Mouse (Mus musculus): Measurements from ENCODE around the gene Emx1.
"Not testable (repeated sequence)": the region's sequence is repeated elsewhere in the genome, so short reads cannot be mapped to it uniquely, and the experiment has no call there.

The Emx1 gene

DNA sequence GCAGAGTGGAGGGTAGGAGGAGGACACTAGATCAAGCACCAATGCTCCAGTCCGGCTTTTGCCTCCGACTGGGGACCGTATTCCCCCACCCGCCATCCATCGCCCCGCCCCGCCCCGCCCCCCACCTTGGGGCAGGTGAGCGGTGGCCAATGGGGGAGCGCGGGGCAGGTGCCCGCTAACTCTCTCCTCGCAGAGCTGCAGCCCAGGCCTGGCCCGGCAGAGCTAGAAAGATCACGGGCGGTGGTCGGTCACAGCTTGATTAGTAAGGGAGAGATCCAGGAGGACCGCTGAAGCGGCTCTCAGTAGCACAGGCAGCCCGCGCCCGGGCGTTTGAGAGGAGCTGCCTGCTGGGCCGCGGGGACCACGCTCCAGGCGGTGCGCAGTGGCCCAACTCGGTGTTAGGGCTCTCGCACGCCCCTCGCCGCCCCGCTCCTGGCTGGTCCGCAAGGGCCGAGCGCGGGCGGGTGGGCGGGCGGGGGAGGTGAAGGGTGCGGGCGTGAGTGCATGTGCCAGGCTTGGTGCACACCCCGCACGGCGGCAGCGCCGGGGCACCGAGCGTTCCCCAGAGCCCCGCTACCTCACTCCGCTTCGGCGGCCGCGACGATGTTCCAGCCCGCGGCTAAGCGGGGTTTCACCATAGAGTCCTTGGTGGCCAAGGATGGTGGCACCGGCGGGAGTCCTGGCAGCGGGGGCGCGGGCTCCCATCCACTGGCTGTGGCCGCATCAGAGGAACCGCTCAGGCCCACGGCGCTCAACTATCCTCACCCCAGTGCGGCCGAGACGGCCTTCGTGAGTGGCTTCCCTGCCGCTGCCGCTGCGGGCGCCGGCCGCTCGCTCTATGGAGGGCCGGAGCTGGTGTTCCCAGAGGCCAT lies at the start of gene Emx1:
Emx1 (plus strand) TSS at position 99 of the 872 bp plus-strand sequence.
- DNase-seq: no peak

DNA sequence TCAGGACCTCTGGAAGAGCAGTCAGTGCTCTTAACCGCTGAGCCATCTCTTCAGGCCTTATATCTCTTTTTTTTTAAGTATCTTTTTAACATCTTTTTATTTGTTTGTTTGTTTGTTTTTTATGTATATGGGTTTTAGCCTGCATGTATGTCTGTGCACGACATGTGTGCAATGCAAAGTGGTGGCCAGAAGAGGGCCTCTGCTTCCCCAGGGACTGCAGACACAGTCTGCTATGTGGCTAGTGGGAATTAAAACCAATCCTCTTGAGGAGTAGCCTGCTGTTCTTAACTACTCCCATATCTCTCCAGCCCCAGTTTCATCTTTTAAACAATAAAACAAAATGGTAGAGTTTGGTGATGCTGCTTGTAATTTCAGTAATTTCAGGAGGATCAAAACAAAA lies 47.7 kb upstream of the Emx1 start:
- no peak for DNase-seq

DNA sequence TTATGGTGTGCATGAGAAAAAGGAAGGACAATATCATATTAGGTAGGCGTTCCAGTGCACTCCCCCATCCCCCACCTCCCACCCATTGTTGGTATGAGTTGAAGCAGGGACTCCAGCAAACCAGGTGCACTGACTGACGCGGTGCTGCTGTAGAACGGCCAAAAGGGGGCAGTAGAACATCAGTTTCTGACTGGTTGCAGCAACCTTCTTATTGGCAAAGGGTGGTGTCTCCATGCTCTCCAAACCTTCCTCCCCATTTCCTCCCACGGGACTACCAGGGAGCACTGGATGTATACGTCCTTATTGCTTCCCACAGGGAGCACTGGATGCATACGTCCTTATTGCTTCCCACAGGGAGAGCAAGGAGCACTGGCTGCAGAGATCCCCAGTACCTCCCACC lies 46.2 kb upstream of the Emx1 start:
- peak; percentile 49 for DNase-seq

DNA sequence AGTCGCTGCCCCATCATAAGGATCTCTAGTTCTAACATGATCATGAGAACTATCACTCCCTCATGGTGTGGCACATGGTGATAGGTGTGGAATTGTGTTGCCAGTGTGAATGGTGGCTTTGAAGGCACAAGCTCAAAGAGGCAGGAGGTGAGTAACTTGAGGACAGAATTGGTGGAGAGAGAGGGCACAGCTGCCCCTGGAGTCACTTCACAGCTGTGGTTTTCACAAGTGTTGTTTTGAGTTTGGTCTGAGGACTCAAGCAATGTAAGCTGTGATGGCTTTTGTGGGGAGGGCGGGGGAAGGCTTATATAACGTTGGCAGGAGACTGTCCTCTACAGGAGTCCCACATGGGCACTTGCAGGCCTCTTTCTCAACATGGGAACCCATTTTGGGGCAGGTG lies 42.8 kb upstream of the Emx1 start:
- DNase-seq: no peak

DNA sequence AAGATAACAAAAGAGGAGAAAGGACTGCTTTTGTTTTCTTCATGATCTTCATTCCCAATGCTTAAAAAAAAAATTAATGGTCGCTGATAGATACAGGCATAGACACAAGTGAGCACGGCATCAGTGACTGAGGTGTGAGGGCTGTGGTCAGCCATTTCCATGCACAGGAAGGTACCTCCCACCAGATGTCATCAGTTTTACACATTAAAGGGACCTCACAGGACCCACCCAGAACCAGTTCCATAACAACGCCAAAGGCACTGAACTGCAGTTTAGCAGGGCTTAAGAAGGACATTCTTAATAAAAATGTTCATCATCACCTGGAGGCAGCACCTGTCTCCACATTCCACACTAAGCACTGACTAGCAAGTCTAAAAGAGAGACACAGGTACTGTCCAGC lies 39.6 kb upstream of the Emx1 start:
- DNase-seq: no peak

DNA sequence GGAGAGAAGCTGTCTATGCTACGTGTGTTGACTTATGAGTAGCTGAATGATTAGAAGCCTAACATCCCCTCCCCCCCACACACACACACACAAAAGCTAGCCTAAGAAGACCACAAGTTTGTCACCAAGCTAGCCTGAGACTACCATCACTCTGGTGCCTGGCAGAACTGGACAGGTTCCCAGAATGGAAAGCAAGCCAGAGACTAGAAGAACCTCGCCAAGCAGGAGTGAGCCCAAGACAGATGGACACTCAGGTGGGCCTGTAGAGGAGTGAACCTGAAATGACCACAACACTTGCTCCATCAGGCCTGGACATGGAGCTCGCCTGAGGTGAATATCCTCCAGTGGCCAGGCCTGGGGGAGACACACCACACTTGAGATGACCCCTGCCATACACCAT lies 36.9 kb upstream of the Emx1 start:
- peak; percentile 62 for DNase-seq

DNA sequence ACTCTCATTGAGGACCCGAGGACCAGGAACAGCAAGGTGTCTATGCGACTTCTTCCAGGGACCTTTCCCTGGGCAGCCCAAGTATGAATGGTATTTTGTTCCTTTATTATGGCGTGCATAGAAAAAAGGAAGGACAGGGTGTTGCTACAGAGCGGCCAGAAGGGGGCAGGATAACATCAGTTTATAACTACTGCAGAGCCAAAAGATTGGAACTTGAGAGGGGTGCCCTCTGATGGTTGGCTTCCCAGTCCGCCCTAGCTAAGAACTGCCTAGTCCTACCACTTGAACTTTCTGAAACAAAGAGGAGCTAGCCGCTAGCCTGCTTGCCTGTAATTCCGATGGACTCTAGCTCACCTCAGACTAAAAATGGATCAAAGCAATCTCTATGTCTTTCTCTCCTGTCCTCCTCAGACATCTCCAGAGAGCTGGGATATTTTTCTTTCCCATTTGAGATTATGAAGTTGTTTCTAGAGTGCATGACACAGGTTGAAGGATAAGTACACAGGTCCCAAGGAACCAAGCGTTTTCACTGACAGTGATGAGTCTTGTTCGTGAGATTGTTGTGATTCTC lies 33.2 kb upstream of the Emx1 start:
- peak; percentile 84 for DNase-seq

DNA sequence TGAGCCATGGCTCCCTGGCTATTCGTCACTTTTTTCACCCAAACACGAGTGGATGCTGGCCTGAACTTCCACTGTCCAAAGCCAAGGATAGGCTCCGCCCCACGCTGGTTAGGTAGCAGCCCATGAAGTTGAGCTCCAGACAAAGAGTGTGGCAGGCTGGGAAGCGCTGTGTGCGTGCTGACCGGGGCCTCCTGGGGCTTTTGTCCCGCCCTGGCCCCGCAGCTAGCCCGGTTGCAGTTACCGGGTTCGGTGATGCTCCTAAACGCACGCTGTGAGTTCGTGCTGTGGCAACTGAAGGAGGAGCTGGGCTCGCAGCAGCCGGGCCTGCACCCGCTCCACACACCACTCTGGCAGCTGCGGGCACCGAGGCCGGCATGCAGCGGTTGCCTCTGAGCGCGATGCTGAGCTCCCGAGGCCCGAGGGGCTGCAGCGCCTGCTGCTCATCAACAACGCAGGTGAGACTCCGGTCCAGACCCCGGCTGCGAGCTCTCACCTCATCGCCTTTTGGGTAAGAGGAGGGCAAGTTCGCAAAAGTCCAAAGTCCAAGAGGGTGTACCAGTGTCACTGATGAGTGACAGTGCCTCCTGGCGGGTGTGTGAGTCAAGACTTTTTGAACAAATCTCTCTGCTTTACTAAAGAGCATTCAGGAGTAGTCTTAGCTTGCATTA lies 32.2 kb upstream of the Emx1 start:
- no peak for DNase-seq

DNA sequence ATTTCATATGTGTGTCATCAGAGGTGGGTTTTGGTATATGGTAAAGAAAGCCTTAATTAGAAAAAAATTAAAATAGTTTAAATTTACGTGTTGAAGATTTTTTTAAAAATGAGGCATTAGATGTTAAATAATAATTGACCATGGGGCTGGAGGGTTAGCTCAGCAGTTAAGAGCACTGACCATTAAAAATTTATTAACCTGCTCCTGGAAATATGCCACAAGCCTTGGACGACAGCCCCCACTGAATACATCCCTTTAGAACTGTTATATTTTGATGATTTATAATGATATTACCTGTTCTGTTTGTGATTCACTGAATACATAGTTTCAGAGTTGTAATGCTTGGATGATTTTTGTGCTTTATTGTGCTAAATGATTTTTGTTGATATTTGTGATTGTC lies 30.7 kb upstream of the Emx1 start:
- DNase-seq: not testable (repeated sequence)

DNA sequence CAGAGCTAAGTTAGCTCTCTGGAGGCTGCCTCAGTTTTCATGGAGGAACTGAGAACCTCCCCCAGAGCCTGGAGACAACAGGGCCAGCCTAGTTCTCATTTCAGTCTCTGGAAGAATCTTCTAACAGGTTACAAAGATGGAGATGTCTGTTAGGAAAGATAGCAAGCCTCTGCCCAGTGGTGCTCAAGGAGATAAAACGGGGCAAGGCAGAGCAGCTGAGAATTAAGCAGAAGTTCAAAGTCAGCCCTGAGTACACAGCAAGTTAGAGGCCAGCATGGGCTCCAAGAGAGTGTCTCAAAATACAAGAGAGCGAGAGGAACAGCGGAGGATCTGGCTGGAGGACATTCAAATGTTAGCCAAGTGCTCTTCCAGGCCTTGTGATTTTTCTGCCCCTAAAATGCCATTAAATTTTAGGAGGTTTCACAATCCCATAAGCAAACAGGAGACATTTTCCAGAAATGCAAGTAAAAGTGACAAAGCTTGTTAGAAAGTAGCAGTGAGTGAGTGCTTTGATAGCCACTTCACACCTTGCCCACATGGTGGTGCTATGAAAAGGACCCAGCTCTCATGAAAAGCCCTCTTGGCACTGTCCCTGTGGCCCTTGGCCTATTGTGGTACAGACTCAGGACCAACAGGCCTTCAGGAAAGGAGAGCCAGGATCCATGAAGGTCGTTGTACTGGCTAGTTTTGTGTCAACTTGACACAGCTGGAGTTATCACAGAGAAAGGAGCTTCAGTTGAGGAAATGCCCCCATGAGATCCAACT lies 29.0 kb upstream of the Emx1 start:
- DNase-seq: not testable (repeated sequence)

DNA sequence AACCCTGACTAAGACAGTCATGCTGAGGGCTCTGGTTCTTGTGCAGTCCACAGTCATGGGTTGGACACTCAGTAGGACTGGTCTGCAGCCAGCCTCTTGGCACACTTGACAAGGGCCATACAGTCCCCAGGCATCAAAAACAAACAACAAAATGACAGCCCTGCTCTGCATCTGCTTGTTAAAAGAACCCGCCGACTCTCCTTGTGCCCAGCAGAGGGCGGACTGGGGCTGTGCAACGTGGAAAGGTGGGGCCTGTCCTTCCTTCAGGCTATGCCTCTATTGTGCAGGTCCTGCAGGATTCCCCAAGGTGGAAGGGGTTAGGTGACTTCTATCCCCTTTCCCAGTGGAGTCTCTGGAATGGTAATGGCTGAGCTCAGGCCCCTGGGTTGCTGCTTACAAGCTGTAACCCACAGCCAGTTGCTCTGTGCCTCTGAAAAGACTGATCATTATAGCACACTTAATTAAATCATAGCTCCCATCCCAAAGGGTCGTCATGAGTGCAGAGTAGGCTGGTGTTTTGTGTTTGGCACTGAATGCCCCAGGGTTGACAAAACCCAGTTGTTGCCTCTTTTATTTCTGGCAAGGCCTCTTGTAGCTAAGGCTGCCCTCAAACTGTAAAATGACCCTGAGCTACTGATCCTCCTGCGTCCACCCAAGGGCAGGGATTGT lies 28.0 kb upstream of the Emx1 start:
- peak; percentile 60 for DNase-seq

DNA sequence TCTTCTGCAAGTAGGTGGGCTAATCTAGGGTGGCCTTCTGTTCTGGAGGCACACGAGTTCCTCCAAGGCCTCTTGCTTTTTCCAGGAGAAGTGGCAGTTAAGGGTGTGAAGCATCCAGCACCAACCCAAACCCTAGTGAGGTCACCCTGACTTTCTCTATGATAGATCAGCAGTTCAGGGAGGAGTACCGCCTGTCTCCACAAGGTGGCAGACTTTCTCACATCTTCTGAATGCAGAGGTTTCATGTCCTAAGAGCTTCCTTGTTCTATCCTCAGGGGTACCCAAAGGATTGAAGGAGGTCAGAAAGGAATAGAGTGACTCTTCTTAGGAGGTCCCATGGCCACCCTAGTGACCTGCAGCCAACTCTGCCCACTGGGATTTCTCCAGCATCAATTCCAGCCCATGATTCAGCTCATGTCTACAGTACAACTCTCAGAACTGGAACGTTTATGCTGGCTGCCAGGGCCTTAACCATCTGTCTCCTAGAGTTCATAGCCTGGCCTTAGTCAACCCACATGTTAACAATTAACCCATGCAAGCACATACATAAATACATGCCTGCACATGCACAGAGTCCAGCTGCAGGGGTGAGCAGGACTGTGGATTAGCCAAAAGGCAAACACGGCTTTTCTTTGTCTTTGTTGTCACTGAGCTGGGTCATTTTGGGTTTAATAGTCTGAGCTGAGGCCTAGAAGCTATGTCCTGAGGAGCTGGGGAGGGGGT lies 26.9 kb upstream of the Emx1 start:
- peak; percentile 67 for DNase-seq

DNA sequence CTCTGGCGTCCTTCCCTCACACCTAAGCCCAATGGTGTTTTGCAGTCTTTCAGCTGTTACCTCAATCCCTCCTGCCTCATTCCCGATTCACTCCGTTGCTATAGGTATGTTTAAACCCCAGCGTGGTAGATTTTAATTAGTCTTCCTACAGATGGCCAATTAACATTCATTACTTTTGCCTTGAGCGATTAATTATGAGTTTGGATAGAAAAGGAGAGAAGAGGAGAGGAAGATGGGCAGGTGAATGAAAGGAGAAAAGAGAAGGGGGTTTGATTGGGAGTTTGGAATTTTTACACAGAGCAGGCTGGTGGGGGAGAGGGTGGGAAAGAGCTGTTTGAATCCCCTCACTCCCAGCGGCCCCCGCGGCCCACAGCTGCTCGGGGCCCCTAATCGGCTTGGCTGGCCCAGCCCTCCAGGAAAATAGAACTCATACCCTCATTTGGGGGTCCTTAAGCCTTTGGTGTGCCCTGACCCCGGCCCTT lies 21.8 kb upstream of the Emx1 start:
- DNase-seq: no peak

DNA sequence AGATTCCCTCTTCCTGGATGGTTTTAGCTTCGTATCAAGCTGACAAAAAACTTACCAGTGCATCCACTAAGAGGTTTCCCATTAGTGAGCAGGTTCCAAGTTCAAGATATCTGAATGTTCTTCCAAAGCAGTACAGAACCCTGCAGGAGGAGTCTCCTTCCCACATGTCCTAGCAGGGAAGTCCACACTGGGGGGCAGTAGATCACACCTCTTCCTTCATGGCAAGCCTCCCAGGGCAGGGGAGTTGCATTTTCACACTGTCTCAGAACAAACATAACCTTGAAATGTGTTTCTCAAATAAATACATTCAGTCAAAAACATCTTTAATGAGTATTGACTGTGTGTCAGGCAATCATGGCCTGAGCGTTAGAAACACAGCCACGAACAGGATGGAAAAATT lies 7.7 kb upstream of the Emx1 start:
- DNase-seq: no peak

DNA sequence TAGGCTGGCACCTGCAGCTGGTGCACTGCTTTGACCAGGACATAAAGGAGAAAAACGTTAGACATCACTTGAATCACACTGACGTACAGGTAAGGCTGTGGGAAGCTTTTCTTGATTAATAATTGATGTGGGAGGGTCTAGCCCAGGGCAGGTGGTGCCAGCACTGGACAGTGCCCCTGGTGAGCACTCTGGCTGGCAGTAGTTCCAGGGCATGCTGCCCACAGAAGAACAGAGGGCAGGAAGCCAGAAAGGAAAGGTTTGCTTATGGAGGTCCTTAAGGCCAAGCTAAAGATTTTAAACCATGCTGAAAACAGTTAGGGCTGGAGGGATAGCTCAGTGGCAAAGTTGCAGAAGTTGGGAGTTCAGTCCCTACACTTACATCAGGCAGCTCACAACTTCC lies 7.2 kb upstream of the Emx1 start:
- DNase-seq: no peak

DNA sequence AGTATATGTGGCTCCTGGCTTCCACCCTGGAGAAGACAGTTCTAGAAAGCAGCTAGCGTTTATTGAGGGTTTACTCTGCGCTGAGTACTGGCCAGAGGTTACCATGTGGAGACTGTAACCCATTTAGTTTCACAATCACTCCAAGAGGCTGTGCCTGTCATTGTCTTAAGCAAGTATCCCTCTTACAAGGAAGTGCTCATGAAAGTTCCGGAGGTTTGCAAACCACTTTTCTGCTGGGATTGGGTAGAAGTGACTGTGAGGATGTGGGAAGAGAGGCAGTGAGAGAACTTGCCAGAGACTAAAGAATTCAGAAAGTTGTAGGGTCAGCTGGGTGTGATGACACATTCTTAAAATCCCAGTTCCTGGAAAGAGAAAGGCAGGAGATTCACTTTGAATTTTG lies 3.3 kb upstream of the Emx1 start:
- no peak for DNase-seq

DNA sequence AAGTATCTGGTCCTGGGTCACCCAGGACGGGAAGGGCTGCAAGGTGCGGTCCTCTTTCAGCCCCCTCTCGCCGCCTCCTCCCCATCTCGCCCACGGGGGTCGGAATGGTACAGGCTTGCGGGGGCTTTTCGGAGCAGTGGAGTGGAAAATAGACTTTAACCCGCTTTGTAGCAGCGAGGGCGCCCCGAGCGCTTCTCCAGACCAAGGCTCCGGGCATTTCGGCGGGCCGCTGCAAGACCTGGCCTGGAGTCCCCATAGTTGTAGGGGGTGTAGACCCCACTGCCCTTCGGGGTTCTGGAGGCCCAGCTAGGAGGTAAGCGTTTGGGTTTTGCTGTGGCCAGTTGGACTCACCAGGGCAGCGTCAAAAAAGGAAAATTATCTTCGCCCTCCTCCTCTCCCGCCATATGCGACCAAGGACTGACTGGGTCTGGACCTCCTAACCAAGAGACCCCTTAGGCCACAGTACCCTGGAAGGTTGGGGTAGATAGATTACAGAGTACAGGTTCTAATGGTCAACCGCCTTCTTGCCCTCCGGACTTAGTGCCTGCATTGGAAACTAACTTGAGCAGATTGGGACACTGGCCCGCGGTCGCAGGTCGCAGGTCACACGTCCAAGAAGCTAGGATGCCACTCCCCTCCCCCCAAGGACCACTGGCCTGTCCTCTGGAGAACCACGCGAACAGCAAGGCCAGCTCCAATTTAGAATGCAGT lies 1.1 kb upstream of the Emx1 start:
- DNase-seq: no peak

DNA sequence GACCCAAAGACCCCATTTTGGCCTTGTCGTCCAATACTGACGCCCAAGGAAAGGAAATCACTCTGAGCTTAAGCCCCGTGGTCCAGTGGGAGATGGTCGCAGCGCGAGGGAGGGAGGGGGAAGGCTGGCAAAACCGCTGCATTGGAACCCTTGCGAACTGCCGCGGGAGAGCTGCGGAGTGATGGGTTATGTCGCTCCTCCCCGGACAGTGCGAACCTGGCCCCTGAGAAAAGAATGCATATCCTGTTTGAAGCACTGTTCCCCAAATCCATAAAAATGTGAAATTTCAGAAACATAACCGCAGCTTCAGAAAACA lies 536 bp upstream of the Emx1 start:
- no peak for DNase-seq

DNA sequence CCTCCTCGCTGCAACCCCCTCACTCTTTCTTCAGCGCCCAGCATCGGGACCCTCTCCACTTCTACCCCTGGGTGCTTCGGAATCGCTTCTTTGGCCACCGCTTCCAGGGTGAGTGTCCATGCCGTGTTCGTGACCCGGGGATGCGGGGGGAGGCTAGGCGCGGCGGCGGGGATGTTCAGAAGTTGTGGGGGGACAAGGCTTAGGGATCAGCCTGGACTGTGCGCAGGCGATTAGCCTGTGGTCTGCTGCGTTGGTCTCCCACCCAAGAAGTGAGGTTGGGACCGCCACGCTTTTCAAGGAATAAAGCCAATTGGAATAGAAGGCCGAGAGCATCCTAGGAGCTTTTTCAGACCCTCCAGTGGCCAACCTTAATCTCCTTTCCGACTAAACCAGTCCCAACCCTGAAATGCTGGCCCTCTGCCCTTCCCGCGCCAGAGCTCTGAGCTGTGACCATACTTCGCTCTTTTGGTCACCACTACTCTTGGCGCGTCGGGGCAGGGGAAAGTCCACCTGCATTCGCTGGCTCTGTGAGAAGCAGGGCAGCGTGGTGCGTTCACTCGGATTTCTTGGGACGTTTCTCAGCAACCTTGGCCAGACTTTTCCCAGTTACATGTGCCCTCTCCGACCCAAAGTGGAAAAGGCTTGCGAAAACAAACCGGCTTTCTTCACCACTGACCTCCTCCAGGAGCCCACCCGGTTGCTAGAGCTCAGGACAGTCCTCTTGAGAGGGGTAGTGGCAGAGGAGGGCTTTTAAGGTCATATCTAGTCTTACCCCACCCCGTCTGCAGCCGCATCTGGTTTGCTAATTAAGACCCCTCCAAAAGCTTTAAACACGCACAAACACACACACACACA lies 1.2 kb downstream of the Emx1 start:
- no peak for DNase-seq

DNA sequence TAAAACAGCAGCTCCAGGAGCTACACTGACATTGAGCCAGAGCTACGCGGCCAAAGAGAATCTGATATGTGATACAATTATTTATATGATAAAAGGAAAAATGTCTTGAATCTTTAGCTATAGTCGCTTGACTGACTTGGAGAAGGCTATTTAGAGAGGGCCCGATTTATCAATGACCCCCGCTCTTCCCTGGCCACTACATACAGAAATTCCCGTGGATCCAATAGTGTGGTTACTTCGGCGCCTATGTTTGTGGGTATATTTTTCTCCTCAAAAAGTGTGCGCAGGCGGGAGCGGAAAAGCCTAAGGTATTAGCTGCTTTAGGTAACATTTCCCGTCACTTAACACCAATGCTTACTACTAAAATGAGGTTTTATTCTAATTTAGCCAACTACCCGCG lies 2.1 kb downstream of the Emx1 start:
- DNase-seq: no peak
